Mouse (Mus musculus): ENCODE results near the gene Ppp1r13b. TPM values are rescaled to one million over a fixed set of nuclear protein-coding genes. Genes with fewer than 3 reads are reported as not detected.

Ppp1r13b gene
- polyA plus RNA-seq, 1 experiment: 4.8 TPM

- Histone ChIP-seq H3K4me3 (ENCODE audit: insufficient read depth, poor library complexity, severe bottlenecking) (no peak overlapping the region), H3K79me3 (ENCODE audit: low read depth) (peaks cover 3% of the 10 kb centered on the region), H3ac (ENCODE audit: control insufficient read depth, insufficient read length, low read depth) (no peak overlapping the region), H3K36me3 (ENCODE audit: control insufficient read depth, insufficient read depth) (no peaks in the 10 kb centered on the region), H3K79me2 (ENCODE audit: control insufficient read depth, insufficient read depth) (no peaks in the 10 kb centered on the region), H3K27me3 (ENCODE audit: control insufficient read depth, insufficient read depth, insufficient read length) (no peaks in the 10 kb centered on the region)
- TF ChIP-seq USF1 (IDR thresholded peaks at IDR 0.05; ENCODE audit: low read depth): no peak
- TF ChIP-seq CEBPB (IDR thresholded peaks at IDR 0.05; ENCODE audit: low read depth): no peak
- TF ChIP-seq MAX (IDR thresholded peaks at IDR 0.05): no peak
- TF ChIP-seq FOSL1 (IDR thresholded peaks at IDR 0.05; ENCODE audit: insufficient read depth, low read length, poor library complexity, severe bottlenecking): no peak
- TF ChIP-seq MYOD1 (IDR thresholded peaks at IDR 0.05; ENCODE audit: control insufficient read depth, insufficient read length, low read depth): no peak
- no peak for TF ChIP-seq MYOG (IDR thresholded peaks at IDR 0.05; ENCODE audit: control insufficient read depth, extremely low read depth, insufficient read length)
- TF ChIP-seq CTCF (IDR thresholded peaks at IDR 0.05; ENCODE audit: control insufficient read depth, insufficient read depth, insufficient read length): no peak
Observed at GRCm38 (mm10) chr12:111894082-111894481, 13.8 kb downstream of the Ppp1r13b start.

GRCm38 (mm10) chr12:111892981-111893380 is 14.9 kb downstream of the Ppp1r13b start:
- Histone ChIP-seq H3K79me3 (ENCODE audit: low read depth) (peaks cover 3% of the 10 kb centered on the region), H3K36me3 (ENCODE audit: control insufficient read depth, insufficient read depth) (no peaks in the 10 kb centered on the region)
- TF ChIP-seq FOSL1 (IDR thresholded peaks at IDR 0.05; ENCODE audit: insufficient read depth, low read length, poor library complexity, severe bottlenecking): no peak
- TF ChIP-seq MYOG (IDR thresholded peaks at IDR 0.05; ENCODE audit: control insufficient read depth, extremely low read depth, insufficient read length): no peak
- no peak for TF ChIP-seq CTCF (IDR thresholded peaks at IDR 0.05; ENCODE audit: control insufficient read depth, insufficient read depth, insufficient read length)
- no peak for TF ChIP-seq MYOD1 (IDR thresholded peaks at IDR 0.05; ENCODE audit: control insufficient read depth, insufficient read length, low read depth)
- no peak for TF ChIP-seq MAX (IDR thresholded peaks at IDR 0.05)
- TF ChIP-seq CEBPB (IDR thresholded peaks at IDR 0.05; ENCODE audit: low read depth): no peak
- no peak for TF ChIP-seq USF1 (IDR thresholded peaks at IDR 0.05; ENCODE audit: low read depth)

GRCm38 (mm10) chr12:111891800-111892199 is 16.1 kb downstream of the Ppp1r13b start:
- TF ChIP-seq MAX (IDR thresholded peaks at IDR 0.05): no peak
- TF ChIP-seq FOSL1 (IDR thresholded peaks at IDR 0.05; ENCODE audit: insufficient read depth, low read length, poor library complexity, severe bottlenecking): no peak
- TF ChIP-seq USF1 (IDR thresholded peaks at IDR 0.05; ENCODE audit: low read depth): no peak
- no peak for TF ChIP-seq CTCF (IDR thresholded peaks at IDR 0.05; ENCODE audit: control insufficient read depth, insufficient read depth, insufficient read length)
- no peak for TF ChIP-seq MYOD1 (IDR thresholded peaks at IDR 0.05; ENCODE audit: control insufficient read depth, insufficient read length, low read depth)
- no peak for TF ChIP-seq CEBPB (IDR thresholded peaks at IDR 0.05; ENCODE audit: low read depth)
- TF ChIP-seq MYOG (IDR thresholded peaks at IDR 0.05; ENCODE audit: control insufficient read depth, extremely low read depth, insufficient read length): no peak
- Histone ChIP-seq H3K4me3 (ENCODE audit: insufficient read depth, poor library complexity, severe bottlenecking) (no peak overlapping the region), H3ac (ENCODE audit: control insufficient read depth, insufficient read length, low read depth) (no peak overlapping the region), H3K79me3 (ENCODE audit: low read depth) (peaks cover 3% of the 10 kb centered on the region), H3K27me3 (ENCODE audit: control insufficient read depth, insufficient read depth, insufficient read length) (no peaks in the 10 kb centered on the region), H3K36me3 (ENCODE audit: control insufficient read depth, insufficient read depth) (no peaks in the 10 kb centered on the region), H3K79me2 (ENCODE audit: control insufficient read depth, insufficient read depth) (no peaks in the 10 kb centered on the region)

More at GRCm38 (mm10) chr12:111892981-111893380, 14.9 kb downstream of the Ppp1r13b start:
- Histone ChIP-seq H3K27me3 (ENCODE audit: control insufficient read depth, insufficient read depth, insufficient read length) (no peaks in the 10 kb centered on the region), H3ac (ENCODE audit: control insufficient read depth, insufficient read length, low read depth) (no peak overlapping the region), H3K4me3 (ENCODE audit: insufficient read depth, poor library complexity, severe bottlenecking) (no peak overlapping the region), H3K79me2 (ENCODE audit: control insufficient read depth, insufficient read depth) (no peaks in the 10 kb centered on the region)

- Histone ChIP-seq H3K27me3 (ENCODE audit: control insufficient read depth, insufficient read depth, insufficient read length) (no peaks in the 10 kb centered on the region), H3K79me3 (ENCODE audit: low read depth) (peaks cover 3% of the 10 kb centered on the region), H3ac (ENCODE audit: control insufficient read depth, insufficient read length, low read depth) (no peak overlapping the region), H3K79me2 (ENCODE audit: control insufficient read depth, insufficient read depth) (no peaks in the 10 kb centered on the region), H3K36me3 (ENCODE audit: control insufficient read depth, insufficient read depth) (no peaks in the 10 kb centered on the region), H3K4me3 (ENCODE audit: insufficient read depth, poor library complexity, severe bottlenecking) (no peak overlapping the region)
- no peak for TF ChIP-seq MYOD1 (IDR thresholded peaks at IDR 0.05; ENCODE audit: control insufficient read depth, insufficient read length, low read depth)
- TF ChIP-seq FOSL1 (IDR thresholded peaks at IDR 0.05; ENCODE audit: insufficient read depth, low read length, poor library complexity, severe bottlenecking): no peak
- TF ChIP-seq USF1 (IDR thresholded peaks at IDR 0.05; ENCODE audit: low read depth): no peak
- no peak for TF ChIP-seq CEBPB (IDR thresholded peaks at IDR 0.05; ENCODE audit: low read depth)
- no peak for TF ChIP-seq MYOG (IDR thresholded peaks at IDR 0.05; ENCODE audit: control insufficient read depth, extremely low read depth, insufficient read length)
- TF ChIP-seq CTCF (IDR thresholded peaks at IDR 0.05; ENCODE audit: control insufficient read depth, insufficient read depth, insufficient read length): no peak
- no peak for TF ChIP-seq MAX (IDR thresholded peaks at IDR 0.05)
Observed at GRCm38 (mm10) chr12:111889251-111889650, 18.7 kb downstream of the Ppp1r13b start.

GRCm38 (mm10) chr12:111888303-111888864 is 19.5 kb downstream of the Ppp1r13b start:
- no peaks in the 10 kb centered on the region for H3K36me3 ChIP-seq (ENCODE audit: control insufficient read depth, insufficient read depth)
- H3ac ChIP-seq (ENCODE audit: control insufficient read depth, insufficient read length, low read depth): no peak overlapping the region
- no peak for TF ChIP-seq MYOG (IDR thresholded peaks at IDR 0.05; ENCODE audit: control insufficient read depth, extremely low read depth, insufficient read length)
- TF ChIP-seq MAX (IDR thresholded peaks at IDR 0.05): no peak
- no peak for TF ChIP-seq MYOD1 (IDR thresholded peaks at IDR 0.05; ENCODE audit: control insufficient read depth, insufficient read length, low read depth)
- TF ChIP-seq CEBPB (IDR thresholded peaks at IDR 0.05; ENCODE audit: low read depth): no peak
- no peak for TF ChIP-seq CTCF (IDR thresholded peaks at IDR 0.05; ENCODE audit: control insufficient read depth, insufficient read depth, insufficient read length)
- TF ChIP-seq USF1 (IDR thresholded peaks at IDR 0.05; ENCODE audit: low read depth): no peak
- TF ChIP-seq FOSL1 (IDR thresholded peaks at IDR 0.05; ENCODE audit: insufficient read depth, low read length, poor library complexity, severe bottlenecking): no peak
- no peaks in the 10 kb centered on the region for H3K79me2 ChIP-seq (ENCODE audit: control insufficient read depth, insufficient read depth)
- no peak overlapping the region for H3K4me3 ChIP-seq (ENCODE audit: insufficient read depth, poor library complexity, severe bottlenecking)
- peaks cover 3% of the 10 kb centered on the region for H3K79me3 ChIP-seq (ENCODE audit: low read depth)
- H3K27me3 ChIP-seq (ENCODE audit: control insufficient read depth, insufficient read depth, insufficient read length): no peaks in the 10 kb centered on the region
